ENCODE assay signal across 32 mouse cellular contexts in the genomic region with DNA sequence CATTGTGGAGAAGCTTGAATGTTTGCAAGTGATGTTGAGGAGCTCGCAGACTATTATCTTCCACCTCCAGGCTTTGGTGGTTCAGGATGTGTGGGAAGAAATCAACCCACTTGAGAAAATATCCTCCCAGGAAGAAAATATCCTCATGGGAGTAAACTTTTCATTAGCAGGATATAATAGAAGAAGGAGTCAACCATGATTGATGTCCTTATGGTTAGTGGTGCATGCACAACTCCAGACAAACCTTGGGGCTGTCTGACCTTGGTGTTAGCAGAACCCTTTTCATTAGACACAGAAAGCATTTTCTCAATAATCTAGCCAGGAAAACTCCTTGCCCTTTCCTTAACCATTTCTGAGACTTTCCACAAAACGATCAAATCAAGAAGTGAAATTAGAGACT.
"Had no signal": no experiment of that assay in that cellular context is flagged by ENCODE, and none has a peak within 500 bp of the region (broad histone marks: within the 10 kb centered on the region; RNA-seq: fewer than 3 reads in every experiment).

No protein-coding gene starts in this region.

- H3K4me1 ChIP-seq: heart, embryonic 10.5 days; heart, embryonic 12.5 days; heart, embryonic 13.5 days; heart, embryonic 15.5 days; hindbrain, embryonic 10.5 days; hindbrain, embryonic 12.5 days; hindbrain, embryonic 13.5 days; hindbrain, embryonic 15.5 days; intestine, embryonic 15.5 days had no signal

- H3K9me3 ChIP-seq: heart, embryonic 10.5 days; heart, embryonic 12.5 days; heart, embryonic 13.5 days; heart, embryonic 15.5 days; hindbrain, embryonic 10.5 days; hindbrain, embryonic 12.5 days; hindbrain, embryonic 13.5 days; hindbrain, embryonic 15.5 days; intestine, embryonic 15.5 days had no signal

- H3K9ac ChIP-seq: heart, embryonic 12.5 days; heart, embryonic 13.5 days; heart, embryonic 15.5 days; hindbrain, embryonic 12.5 days; hindbrain, embryonic 13.5 days; hindbrain, embryonic 14.5 days; hindbrain, embryonic 15.5 days; intestine, embryonic 15.5 days had no signal

- H3K27me3 ChIP-seq: heart, embryonic 12.5 days; heart, embryonic 13.5 days; heart, embryonic 15.5 days; hindbrain, embryonic 12.5 days; hindbrain, embryonic 13.5 days; hindbrain, embryonic 15.5 days; intestine, embryonic 15.5 days had no signal

- H3K36me3 ChIP-seq: heart, embryonic 10.5 days; heart, embryonic 12.5 days; heart, embryonic 13.5 days; heart, embryonic 15.5 days; hindbrain, embryonic 10.5 days; hindbrain, embryonic 12.5 days; hindbrain, embryonic 13.5 days; hindbrain, embryonic 15.5 days; intestine, embryonic 15.5 days had no signal

- DNase-seq: heart, adult 18-20 months; heart, adult 2 months; heart, postnatal 10 days; heart, postnatal 14 days; heart, postnatal 36 days; heart, postnatal 4 days; kidney, adult 18-20 months; kidney, adult 2 months; kidney, postnatal 10 days; kidney, postnatal 14 days; kidney, postnatal 25 days; kidney, postnatal 4 days; layer of hippocampus, adult 9-11 months; layer of hippocampus, postnatal 36 days had no signal

- H3K27ac ChIP-seq: heart, adult 2 months; heart, embryonic 10.5 days; heart, embryonic 13.5 days; heart, embryonic 15.5 days; hindbrain, embryonic 10.5 days; hindbrain, embryonic 12.5 days; hindbrain, embryonic 13.5 days; hindbrain, embryonic 14.5 days; hindbrain, embryonic 15.5 days; hindbrain, postnatal 0 days; intestine, embryonic 15.5 days; layer of hippocampus, adult 2 months; left cerebral cortex, adult 2 months had no signal

- H3K4me3 ChIP-seq: heart, adult 2 months; heart, embryonic 10.5 days; heart, embryonic 12.5 days; heart, embryonic 13.5 days; heart, embryonic 15.5 days; hindbrain, embryonic 10.5 days; hindbrain, embryonic 12.5 days; hindbrain, embryonic 13.5 days; hindbrain, embryonic 15.5 days; intestine, embryonic 15.5 days; layer of hippocampus, adult 2 months; left cerebral cortex, adult 2 months had no signal

- H3K4me2 ChIP-seq: heart, embryonic 11.5 days; heart, embryonic 12.5 days; heart, embryonic 13.5 days; heart, embryonic 15.5 days; hindbrain, embryonic 12.5 days; hindbrain, embryonic 13.5 days; hindbrain, embryonic 14.5 days; hindbrain, embryonic 15.5 days; intestine, embryonic 15.5 days had no signal

- ATAC-seq: hindbrain, embryonic 16.5 days; hindbrain, postnatal 0 days; inflammation-experienced regulatory T-cells, adult 6 months; intestine, embryonic 15.5 days; intestine, embryonic 16.5 days; intestine, postnatal 0 days had no signal
